Mouse (Mus musculus): ENCODE measurements at regions not wholly inside any gene's neighbourhood (a gene's known extent, or its start where the extent isn't known, plus 50 kb on each side); places are given as distances from the start of the nearest gene placed in this dataset.

DNA sequence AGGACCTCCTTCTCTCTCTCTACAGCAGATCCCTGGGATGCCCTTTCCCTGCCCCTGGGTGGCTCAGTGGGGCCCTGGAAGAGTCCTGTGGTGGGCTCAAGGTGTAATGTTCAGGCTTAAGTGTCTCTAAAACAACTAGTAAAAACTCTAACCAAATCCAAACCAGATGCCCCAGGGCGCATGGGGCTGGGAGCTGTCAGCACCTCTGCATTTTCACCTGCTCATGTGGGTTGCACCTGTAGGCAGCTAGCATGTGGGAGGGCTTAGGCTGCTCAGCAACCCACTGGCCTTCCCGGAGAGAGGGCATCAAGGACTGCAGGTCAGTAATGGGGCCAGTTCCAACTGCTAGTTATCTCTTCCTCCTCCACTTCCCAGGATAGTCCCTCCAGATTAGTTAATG lies 104.8 kb upstream of the Gm12830 start:
- DNase-seq (ENCODE audit: low read depth, low spot score) = no peak

DNA sequence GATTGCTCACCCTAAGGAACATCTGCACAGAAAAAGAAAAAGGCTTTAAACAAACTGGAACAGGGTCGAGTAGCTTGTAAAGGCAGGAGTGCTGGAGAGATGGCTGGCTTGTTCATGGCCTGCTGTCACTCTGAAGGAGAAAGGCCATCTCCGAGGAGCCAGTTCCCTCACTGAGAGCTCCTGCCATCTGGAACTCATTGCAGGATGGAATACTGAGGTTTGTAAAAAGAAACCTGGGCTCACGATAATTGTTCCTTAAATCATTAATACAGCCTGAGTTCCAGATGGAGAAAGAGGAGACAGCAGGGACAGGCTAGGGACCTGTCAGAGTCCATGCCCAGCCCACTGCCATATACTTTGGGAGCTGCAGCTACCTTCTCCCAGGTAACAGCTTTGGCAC lies 100.8 kb upstream of the Gm12830 start:
- no peak for DNase-seq (ENCODE audit: low read depth, low spot score)

DNA sequence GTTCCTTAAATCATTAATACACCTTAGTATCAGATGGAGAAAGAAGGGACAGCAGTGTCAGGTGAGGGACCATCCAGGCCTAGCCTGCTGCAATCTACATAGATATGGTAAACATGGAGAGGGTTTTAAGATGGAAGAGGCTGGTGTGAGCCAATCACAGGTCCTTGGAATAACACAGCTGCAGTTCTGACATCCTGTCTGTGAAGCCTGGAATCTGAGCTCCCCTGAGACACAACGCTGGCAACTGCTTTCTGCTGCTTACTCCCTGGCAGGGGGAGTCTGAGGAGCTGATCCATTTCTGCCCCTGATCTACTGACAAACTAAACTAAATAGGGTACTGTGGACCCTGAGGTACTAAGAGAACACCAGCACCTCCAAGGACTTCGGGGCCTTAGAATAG lies 100.1 kb upstream of the Gm12830 start:
- DNase-seq (ENCODE audit: low read depth, low spot score) = no peak

DNA sequence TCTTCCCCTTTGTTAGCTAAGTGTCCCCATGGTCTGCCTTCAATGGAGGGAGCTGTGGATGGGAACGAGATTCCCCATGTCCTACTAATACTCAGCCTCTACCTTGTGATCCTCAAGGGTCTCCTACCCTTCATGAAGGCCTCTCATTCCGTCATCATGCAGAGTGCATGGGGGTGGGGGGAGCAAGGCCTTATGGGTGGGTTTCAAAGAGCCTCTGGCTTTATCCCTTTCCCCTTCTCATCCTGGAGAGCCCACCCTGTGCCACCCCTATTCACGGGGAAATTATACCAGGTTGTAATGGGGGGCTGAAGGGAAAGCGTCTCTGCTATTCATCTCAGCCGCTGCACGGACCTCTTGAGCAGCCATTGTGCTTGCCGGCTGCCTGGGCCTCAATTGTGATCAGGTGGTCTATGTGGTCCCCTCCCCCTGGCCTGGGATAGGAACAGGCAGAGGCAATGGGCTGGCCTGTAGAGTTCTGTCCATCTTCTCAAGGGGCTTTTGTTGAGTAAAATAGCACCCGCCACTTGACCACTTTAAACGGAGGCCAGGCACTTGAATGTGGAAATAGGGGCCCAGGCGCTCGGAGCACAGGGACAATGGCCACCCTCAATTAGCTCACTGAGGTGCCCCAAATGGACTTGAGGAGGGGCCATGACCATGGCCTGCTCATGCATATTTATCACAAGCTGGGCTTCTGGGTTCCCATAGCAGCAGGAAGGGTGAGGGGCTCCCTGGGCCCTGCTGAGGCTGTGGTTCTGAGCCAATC lies 93.1 kb upstream of the Gm12830 start:
- DNase-seq (ENCODE audit: low read depth, low spot score) = no peak

DNA sequence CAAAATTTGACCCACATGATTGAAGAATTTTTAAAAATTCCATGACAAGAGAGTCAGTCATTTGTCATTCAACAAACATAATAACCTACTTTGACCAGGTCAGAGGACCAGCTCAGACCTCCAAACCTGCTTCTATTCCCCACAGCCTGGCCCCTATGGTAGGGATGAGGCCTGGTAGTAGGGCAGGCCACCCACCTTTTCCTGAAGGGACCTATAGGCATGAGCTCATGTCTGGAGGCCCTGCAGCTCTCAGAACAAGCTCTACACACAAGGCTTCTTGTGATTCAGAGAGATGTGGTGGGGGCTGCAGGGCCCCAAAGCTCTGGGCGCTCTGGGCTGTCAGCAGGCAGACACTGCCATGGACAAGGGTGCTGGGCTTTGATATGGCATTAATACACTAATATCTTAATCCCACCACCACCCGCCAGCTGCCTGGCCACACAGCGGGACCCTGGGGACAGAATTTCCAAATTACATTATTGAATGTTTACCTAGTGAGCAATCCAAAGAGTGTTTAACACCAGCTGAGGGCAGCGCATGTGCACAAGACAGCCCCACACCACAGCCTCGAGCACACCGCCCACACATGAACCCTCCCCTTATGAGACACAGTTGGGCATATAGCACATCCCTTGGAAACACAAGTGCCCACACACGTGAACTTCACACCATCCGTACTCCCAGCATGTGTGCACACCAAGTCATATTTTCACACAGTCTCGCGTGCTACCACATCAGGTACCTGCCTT lies 88.1 kb upstream of the Gm12830 start:
- DNase-seq (ENCODE audit: low read depth, low spot score) = no peak

DNA sequence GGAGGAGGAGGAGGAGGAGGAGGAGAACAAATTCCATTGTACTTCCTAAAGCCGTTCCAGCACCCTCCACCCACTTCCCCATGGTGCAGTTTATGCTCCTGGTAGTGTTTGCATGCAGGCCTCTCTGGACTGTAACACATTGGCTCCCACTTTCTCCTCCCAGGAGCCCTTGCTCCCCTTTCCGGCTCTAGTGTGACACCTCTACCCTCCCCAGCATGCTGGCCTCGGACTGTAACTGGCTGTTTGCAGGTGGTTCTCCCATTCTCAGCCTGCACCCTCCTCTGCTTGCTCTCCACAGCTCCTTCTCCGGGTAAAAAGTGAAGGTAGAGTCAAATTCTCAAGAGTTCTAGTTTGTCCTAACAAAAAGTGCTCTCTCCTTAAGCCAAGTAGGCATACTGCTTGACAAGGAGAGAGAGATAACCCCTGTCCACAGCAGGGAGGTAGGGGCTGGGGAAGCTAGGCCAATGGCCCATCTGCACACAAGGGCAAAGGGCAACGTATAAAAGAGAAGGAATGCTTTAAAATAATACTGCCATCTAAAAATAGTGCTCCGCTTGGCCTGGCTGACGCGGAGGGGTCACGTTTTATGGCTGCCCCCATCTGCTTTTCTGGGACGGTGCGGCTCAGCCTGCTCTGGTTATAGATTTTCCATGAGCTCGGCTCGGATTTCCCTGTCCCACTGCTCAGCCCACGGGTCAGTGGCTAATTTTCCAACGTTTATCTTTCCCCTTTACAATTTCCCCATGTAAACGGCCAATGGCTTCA lies 82.4 kb upstream of the Gm12830 start:
- DNase-seq (ENCODE audit: low read depth, low spot score) = no peak

DNA sequence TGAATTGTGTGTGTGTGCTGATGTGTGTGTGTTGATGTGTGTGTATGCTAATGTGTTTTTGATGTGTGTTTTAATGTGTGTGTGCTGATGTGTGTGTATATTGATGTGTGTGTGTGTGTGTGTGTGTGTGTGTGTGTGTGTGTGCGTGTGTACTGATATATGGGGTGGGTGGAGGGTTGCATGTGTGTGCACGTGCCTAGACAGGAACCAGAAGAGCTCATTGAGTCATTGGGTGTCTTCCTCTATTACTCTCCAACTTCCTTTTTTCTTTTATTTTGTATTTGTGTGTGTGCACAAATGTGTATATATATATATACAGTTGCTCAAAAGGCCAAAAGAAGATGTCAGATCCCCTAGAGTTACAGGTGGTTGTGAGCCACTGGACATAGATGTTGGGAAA lies 73.4 kb upstream of the Gm12830 start:
- DNase-seq (ENCODE audit: low read depth, low spot score) = no peak

DNA sequence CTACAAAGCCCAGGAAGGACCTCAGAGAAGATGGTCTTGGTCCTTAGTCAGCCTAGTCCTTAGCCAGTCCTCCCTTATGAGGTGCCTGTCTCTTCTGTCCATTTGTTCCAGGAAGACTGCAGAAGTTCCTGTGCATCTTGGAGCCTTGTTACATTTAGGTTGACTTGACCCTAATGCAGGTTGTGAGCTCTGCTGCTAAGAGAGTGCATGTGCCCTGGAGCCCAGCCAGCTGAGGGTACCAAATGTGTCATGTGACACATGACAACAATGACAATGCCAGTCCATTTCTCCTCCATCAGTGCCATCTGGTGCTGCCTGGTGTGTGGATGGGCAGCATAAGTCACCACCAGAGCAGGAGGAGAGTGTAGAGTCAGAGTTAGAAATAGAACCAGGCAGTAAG lies 61.7 kb upstream of the Gm12830 start:
- DNase-seq (ENCODE audit: low read depth, low spot score) = no peak

DNA sequence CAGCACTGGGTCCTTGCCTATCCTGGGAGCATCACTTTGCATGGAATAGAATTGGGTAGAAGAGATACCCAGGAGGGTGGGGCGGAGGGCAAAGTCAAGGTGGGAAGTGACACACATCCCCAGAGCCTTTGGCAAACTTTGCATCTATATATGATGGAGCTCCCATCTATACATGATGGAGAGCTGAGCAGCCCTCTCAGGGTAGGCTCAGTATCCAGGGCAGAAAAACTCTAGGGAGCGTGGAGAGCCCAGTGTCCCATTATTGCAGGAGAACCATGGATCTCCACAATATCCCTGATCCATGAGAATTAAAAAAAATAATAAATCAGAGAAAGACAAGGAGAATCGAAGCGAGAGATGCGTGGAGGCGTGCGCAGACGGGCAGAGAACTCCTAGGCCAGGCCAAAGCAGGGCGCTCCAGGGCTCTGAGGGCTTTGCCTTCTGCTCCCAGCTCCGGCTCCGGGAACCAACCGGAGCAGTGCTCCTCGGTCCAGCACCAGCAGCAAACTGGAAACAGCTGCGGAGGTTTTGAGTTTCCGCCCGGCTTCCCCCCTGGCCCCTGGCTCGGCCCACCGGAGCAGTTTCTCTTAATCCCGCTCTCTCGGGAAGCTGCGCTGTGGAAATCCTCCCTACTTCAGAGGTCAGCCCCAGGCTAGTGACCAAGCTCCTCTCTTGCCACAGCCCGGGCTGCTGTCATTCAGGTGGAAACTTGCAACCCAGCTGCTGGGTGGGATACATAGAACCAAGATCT lies 54.7 kb upstream of the Gm12830 start:
- DNase-seq (ENCODE audit: low read depth, low spot score) = no peak
